Mouse (Mus musculus): ENCODE data around the gene Dpp8. TPM values are rescaled to one million over a fixed set of nuclear protein-coding genes. Genes with fewer than 3 reads are reported as not detected.

The Dpp8 gene
- polyA plus RNA-seq, 1 experiment from 2014 or later: 33.4 TPM

DNA sequence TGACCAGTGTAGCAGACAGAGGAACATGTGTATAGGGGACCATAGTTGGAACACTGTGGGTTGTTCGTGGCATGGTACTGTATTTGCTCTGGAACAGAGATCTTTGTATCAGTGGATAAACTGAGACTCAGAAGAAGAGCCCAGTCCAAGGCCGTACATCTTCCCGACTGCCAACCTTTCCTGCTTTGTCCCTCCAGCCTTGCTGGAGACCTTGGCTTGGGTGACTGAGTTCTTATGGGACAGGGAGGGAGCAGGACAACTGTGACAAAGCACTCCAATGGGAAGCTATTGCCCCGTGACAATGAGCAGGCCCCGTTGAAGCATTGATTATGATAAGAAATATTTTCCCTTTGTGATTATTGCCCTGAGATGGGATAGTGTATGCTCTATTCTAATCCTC lies 79.5 kb downstream of the Dpp8 start:
- ATAC-seq (ENCODE audit: low FRiP score) (no peak), DNase-seq (ENCODE audit: low spot score, missing footprints) (no peak)
- Histone ChIP-seq H3K36me3 (ENCODE audit: control insufficient read depth, insufficient read depth, low read length) (no peaks in the 10 kb centered on the region), H3K9me3 (ENCODE audit: control insufficient read depth, low read length) (no peaks in the 10 kb centered on the region), H3K27ac (ENCODE audit: low read depth, low read length) (no peak overlapping the region), H3K4me3 (ENCODE audit: low read depth, low read length) (no peak overlapping the region), H3K27me3 (ENCODE audit: control insufficient read depth, insufficient read depth, low read length) (no peaks in the 10 kb centered on the region), H3K4me1 (ENCODE audit: control insufficient read depth, insufficient read depth, low read length) (peaks cover 15% of the 10 kb centered on the region), H3K9ac (ENCODE audit: low read length) (no peak overlapping the region), H3K4me2 (no peak overlapping the region)
- 88% methylated on average over 5 of the region's 5 CpGs for WGBS

DNA sequence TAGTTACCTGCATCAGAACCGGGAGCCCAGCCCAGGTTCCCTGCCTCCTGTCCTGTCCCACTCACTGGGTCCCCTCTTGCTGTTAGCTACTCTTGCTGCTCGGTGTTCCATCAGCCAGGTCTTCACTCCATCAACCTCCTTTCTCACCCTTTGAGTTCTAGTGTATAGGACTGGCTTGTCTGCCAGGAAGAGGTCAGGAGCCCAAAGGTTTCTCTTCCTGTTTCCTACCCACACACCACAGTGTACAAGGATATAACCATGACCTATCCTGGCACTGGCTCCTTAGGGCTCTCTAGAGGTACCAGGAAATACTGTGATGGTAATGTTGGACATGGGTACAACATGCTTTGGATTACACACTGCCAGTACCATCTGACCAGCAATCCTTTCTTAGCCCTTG lies 81.5 kb downstream of the Dpp8 start:
- DNase-seq (ENCODE audit: low spot score, missing footprints) (no peak), ATAC-seq (ENCODE audit: low FRiP score) (no peak)
- 89% methylated on average over 2 of the region's 2 CpGs for WGBS
- Histone ChIP-seq H3K4me2 (no peak overlapping the region), H3K36me3 (ENCODE audit: control insufficient read depth, insufficient read depth, low read length) (peaks cover 4% of the 10 kb centered on the region; the same call in 1 of the 2 replicates), H3K27me3 (ENCODE audit: control insufficient read depth, insufficient read depth, low read length) (no peaks in the 10 kb centered on the region), H3K27ac (ENCODE audit: low read depth, low read length) (no peak overlapping the region), H3K4me3 (ENCODE audit: low read depth, low read length) (no peak overlapping the region), H3K4me1 (ENCODE audit: control insufficient read depth, insufficient read depth, low read length) (peaks cover 15% of the 10 kb centered on the region), H3K9me3 (ENCODE audit: control insufficient read depth, low read length) (no peaks in the 10 kb centered on the region), H3K9ac (ENCODE audit: low read length) (no peak overlapping the region)

DNA sequence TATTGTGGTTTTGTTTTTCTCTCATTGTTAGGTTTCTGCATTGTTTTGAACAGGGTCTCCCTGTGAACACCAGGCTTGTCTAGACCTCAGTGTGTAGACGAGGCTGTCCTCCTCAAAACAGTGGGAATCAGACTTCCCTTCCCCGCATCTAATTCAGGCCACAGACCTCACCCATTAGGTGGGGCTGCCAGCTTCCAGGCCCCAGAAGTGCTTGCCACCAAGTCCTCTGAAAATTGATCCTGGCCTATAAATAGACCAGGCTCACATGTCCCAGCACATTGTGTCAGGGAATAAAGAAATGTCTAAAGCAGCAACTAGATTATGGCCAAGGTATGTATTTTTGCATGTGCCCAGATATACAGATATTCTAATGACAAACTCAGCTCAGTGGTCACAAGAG lies 83.7 kb downstream of the Dpp8 start:
- no peaks in the 10 kb centered on the region for H3K27me3 ChIP-seq (ENCODE audit: control insufficient read depth, insufficient read depth, low read length)
- H3K9me3 ChIP-seq (ENCODE audit: control insufficient read depth, low read length): no peaks in the 10 kb centered on the region
- ATAC-seq (ENCODE audit: low FRiP score) (no peak), DNase-seq (ENCODE audit: low spot score, missing footprints) (no peak)
- H3K9ac ChIP-seq (ENCODE audit: low read length): no peak overlapping the region
- no peak overlapping the region for H3K4me3 ChIP-seq (ENCODE audit: low read depth, low read length)
- WGBS: 76% methylated on average over 2 of the region's 2 CpGs
- no peak overlapping the region for H3K27ac ChIP-seq (ENCODE audit: low read depth, low read length)
- no peak overlapping the region for H3K4me2 ChIP-seq
- H3K4me1 ChIP-seq (ENCODE audit: control insufficient read depth, insufficient read depth, low read length): no peaks in the 10 kb centered on the region; the same call in 1 of the 2 replicates
- H3K36me3 ChIP-seq (ENCODE audit: control insufficient read depth, insufficient read depth, low read length): peaks cover 4% of the 10 kb centered on the region

DNA sequence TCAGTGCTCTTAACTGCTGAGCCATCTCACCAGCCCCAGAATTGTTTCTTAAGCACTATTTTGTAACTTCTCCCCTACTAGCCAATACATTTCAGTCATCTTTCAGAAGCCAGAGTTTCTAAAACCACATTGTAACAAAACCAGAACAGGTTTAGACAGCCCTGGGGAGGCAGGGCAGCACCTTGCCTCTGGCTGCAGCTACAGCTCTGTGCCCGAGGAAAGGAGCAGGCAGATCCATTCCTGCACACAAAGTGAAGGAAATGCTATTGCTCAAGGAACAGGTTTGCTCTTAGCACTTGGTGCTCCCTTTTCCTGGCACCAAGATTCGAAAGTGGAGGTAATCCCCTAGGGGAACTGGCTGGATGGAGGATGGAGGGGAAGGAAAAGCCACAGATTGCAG lies 85.3 kb downstream of the Dpp8 start:
- H3K27me3 ChIP-seq (ENCODE audit: control insufficient read depth, insufficient read depth, low read length): peaks cover 7% of the 10 kb centered on the region
- H3K27ac ChIP-seq (ENCODE audit: low read depth, low read length): no peak overlapping the region
- ATAC-seq (ENCODE audit: low FRiP score) (no peak), DNase-seq (ENCODE audit: low spot score, missing footprints) (no peak)
- no peak overlapping the region for H3K9ac ChIP-seq (ENCODE audit: low read length)
- no peak overlapping the region for H3K4me3 ChIP-seq (ENCODE audit: low read depth, low read length)
- peaks cover 4% of the 10 kb centered on the region for H3K36me3 ChIP-seq (ENCODE audit: control insufficient read depth, insufficient read depth, low read length)
- WGBS: 78% methylated on average over 2 of the region's 2 CpGs
- no peaks in the 10 kb centered on the region for H3K9me3 ChIP-seq (ENCODE audit: control insufficient read depth, low read length)
- no peak overlapping the region for H3K4me2 ChIP-seq
- no peaks in the 10 kb centered on the region for H3K4me1 ChIP-seq (ENCODE audit: control insufficient read depth, insufficient read depth, low read length)

DNA sequence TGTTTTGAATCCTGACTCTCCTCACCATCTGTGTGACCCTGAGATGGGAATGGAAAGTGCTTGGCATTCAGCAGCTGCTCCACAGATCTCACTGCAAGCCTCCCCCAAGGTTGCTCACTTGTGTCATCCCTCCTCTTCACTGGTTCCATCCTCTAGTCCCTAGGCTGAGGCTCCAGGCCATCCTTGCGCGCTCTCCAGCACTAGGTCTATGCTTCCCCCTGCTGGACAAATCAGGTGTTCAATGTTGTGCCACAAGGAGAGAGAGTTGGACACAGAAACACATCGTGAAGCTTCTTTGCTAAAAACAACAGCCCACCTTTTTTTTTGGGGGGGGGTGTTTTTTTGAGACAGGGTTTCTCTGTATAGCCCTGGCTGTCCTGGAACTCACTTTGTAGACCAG lies 88.7 kb downstream of the Dpp8 start:
- peak; percentile 68 for ATAC-seq (ENCODE audit: low FRiP score)
- H3K9ac ChIP-seq (ENCODE audit: low read length): no peak overlapping the region
- peaks cover 9% of the 10 kb centered on the region for H3K4me1 ChIP-seq (ENCODE audit: control insufficient read depth, insufficient read depth, low read length)
- peaks cover 11% of the 10 kb centered on the region for H3K27me3 ChIP-seq (ENCODE audit: control insufficient read depth, insufficient read depth, low read length)
- no peaks in the 10 kb centered on the region for H3K9me3 ChIP-seq (ENCODE audit: control insufficient read depth, low read length)
- peak; percentile 97 for DNase-seq (ENCODE audit: low spot score, missing footprints)
- peaks cover 6% of the 10 kb centered on the region for H3K36me3 ChIP-seq (ENCODE audit: control insufficient read depth, insufficient read depth, low read length)
- 4% methylated on average over 3 of the region's 3 CpGs for WGBS
- no peak overlapping the region for H3K4me3 ChIP-seq (ENCODE audit: low read depth, low read length)
- no peak overlapping the region for H3K4me2 ChIP-seq
- H3K27ac ChIP-seq (ENCODE audit: low read depth, low read length): no peak overlapping the region

DNA sequence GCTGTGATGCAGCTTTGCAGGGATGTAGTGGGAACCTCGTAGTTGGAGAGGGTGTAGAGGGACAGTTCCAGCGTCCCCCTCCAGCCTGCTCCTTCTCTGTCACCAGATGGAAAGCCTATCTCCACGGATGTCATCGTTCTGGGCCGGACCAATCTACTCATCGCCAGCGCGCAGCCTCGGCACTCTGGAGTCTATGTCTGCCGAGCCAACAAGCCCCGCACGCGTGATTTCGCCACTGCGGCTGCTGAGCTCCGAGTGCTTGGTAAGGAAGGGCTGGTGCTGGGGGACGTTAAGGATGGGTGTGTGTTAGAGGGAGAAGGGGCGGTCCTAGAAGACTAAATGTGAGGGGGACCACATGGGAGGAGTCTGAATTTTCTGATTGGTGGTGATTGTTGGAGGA lies 90.3 kb downstream of the Dpp8 start:
- Histone ChIP-seq H3K27ac (ENCODE audit: low read depth, low read length) (no peak overlapping the region), H3K36me3 (ENCODE audit: control insufficient read depth, insufficient read depth, low read length) (peaks cover 6% of the 10 kb centered on the region), H3K4me2 (no peak overlapping the region), H3K9me3 (ENCODE audit: control insufficient read depth, low read length) (no peaks in the 10 kb centered on the region), H3K9ac (ENCODE audit: low read length) (0 out of 2 replicates have a peak overlapping the region, but pooled peaks have one; percentile 20), H3K4me3 (ENCODE audit: low read depth, low read length) (no peak overlapping the region), H3K27me3 (ENCODE audit: control insufficient read depth, insufficient read depth, low read length) (peaks cover 11% of the 10 kb centered on the region), H3K4me1 (ENCODE audit: control insufficient read depth, insufficient read depth, low read length) (peaks cover 9% of the 10 kb centered on the region)
- WGBS: 26% methylated on average over 18 of the region's 18 CpGs
- ATAC-seq (ENCODE audit: low FRiP score) (no peak), DNase-seq (ENCODE audit: low spot score, missing footprints) (no peak)

DNA sequence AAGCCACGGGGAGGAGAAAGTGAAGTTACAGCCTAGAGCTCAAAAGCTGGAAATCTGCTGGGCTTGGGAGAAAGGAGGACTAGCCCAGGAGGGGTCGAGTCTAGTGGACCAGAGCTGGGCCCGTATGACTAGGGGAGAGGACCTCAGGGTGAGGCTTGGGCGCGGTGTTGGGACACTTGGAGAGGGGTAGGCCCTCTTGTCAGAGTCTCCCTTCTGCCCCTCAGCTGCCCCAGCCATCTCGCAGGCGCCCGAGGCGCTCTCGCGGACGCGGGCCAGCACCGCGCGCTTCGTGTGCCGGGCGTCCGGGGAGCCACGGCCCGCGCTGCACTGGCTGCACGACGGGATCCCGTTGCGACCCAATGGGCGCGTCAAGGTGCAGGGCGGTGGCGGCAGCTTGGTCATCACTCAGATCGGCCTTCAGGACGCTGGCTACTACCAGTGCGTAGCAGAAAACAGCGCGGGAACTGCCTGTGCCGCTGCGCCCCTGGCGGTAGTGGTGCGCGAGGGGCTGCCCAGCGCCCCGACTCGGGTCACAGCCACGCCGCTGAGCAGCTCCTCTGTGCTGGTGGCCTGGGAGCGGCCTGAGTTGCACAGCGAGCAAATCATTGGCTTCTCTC lies 91.4 kb downstream of the Dpp8 start:
- Histone ChIP-seq H3K27ac (ENCODE audit: low read depth, low read length) (no peak overlapping the region), H3K4me2 (peak overlapping the region; percentile 82), H3K9me3 (ENCODE audit: control insufficient read depth, low read length) (no peaks in the 10 kb centered on the region), H3K36me3 (ENCODE audit: control insufficient read depth, insufficient read depth, low read length) (peaks cover 2% of the 10 kb centered on the region), H3K27me3 (ENCODE audit: control insufficient read depth, insufficient read depth, low read length) (peaks cover 11% of the 10 kb centered on the region), H3K9ac (ENCODE audit: low read length) (peak overlapping the region; percentile 75), H3K4me3 (ENCODE audit: low read depth, low read length) (peak overlapping the region; percentile 34), H3K4me1 (ENCODE audit: control insufficient read depth, insufficient read depth, low read length) (peaks cover 17% of the 10 kb centered on the region)
- DNase-seq (ENCODE audit: low spot score, missing footprints) (peak; percentile 97), ATAC-seq (ENCODE audit: low FRiP score) (peak; percentile 79)
- 2% methylated on average over 48 of the region's 48 CpGs for whole genome bisulfite sequencing

DNA sequence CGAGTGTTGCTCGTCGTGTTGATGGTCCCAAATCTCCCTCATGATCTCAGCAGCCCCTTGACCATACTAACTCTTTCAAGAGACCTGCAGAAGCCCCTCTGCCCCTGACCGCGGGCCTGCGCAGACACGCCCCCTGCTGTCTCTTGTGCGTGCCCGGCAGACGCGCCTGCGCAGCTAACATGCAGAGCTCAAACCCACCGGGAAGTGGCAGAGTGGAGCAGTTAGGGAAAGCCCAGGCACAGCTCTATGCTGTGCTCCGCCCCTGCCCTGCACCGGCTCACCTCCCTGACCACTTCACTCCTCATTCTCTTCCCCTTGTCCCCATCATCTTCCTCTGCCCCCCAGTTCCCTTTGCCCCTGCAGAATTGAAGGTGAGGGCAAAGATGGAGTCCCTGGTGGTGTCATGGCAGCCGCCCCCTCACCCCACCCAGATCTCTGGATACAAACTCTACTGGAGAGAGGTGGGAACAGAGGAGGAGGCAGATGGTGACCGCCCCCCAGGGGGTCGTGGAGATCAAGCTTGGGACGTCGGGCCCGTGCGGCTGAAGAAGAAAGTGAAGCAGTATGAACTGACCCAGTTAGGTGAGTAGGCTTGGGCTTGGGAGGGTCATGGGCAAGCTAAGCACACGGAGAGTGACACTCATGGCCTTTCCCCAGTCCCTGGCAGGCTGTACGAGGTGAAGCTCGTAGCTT lies 96.1 kb downstream of the Dpp8 start:
- Histone ChIP-seq H3K4me2 (peak overlapping the region; percentile 20; the same call in 1 of the 2 replicates), H3K36me3 (ENCODE audit: control insufficient read depth, insufficient read depth, low read length) (peaks cover 2% of the 10 kb centered on the region; the same call in 1 of the 2 replicates), H3K4me3 (ENCODE audit: low read depth, low read length) (no peak overlapping the region), H3K27ac (ENCODE audit: low read depth, low read length) (no peak overlapping the region), H3K27me3 (ENCODE audit: control insufficient read depth, insufficient read depth, low read length) (peaks cover 3% of the 10 kb centered on the region; the same call in 1 of the 2 replicates), H3K9me3 (ENCODE audit: control insufficient read depth, low read length) (no peaks in the 10 kb centered on the region), H3K4me1 (ENCODE audit: control insufficient read depth, insufficient read depth, low read length) (peaks cover 17% of the 10 kb centered on the region), H3K9ac (ENCODE audit: low read length) (0 out of 2 replicates have a peak overlapping the region, but pooled peaks have one; percentile 6)
- 8% methylated on average over 25 of the region's 25 CpGs for WGBS
- ATAC-seq (ENCODE audit: low FRiP score): peak; percentile 71; the same call in 1 of the 2 replicates
- peak; percentile 93 for DNase-seq (ENCODE audit: low spot score, missing footprints)

DNA sequence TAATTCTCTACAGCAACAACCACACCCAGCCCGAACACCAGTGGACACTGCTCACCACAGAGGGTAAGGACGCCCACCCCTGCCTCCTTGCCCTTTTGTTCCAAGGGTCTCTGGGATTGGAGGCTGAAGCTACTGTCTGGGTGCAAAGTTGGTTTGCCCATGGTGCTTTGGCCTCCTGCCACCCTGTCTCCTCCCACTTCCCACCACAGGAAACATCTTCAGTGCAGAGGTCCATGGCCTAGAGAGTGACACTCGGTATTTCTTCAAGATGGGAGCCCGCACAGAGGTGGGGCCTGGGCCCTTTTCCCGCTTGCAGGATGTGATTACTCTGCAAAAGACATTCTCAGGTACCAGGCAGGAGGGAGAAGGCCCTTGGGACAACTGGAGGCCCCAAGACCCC lies 99.5 kb downstream of the Dpp8 start:
- DNase-seq (ENCODE audit: low spot score, missing footprints) (no peak), ATAC-seq (ENCODE audit: low FRiP score) (no peak)
- no peak overlapping the region for H3K4me2 ChIP-seq
- H3K36me3 ChIP-seq (ENCODE audit: control insufficient read depth, insufficient read depth, low read length): no peaks in the 10 kb centered on the region
- peaks cover 8% of the 10 kb centered on the region; the same call in 1 of the 2 replicates for H3K27me3 ChIP-seq (ENCODE audit: control insufficient read depth, insufficient read depth, low read length)
- H3K9ac ChIP-seq (ENCODE audit: low read length): no peak overlapping the region
- H3K4me1 ChIP-seq (ENCODE audit: control insufficient read depth, insufficient read depth, low read length): peaks cover 19% of the 10 kb centered on the region
- no peaks in the 10 kb centered on the region for H3K9me3 ChIP-seq (ENCODE audit: control insufficient read depth, low read length)
- H3K27ac ChIP-seq (ENCODE audit: low read depth, low read length): no peak overlapping the region
- 85% methylated on average over 5 of the region's 5 CpGs for WGBS
- H3K4me3 ChIP-seq (ENCODE audit: low read depth, low read length): no peak overlapping the region
